Mouse (Mus musculus) erythroblast, embryonic 14.5 days (primary cell): ENCODE data around the gene Elmo2. TPM values are rescaled to one million over a fixed set of nuclear protein-coding genes. Genes with fewer than 3 reads are reported as not detected.

Experiments used
- H3K27me3 ChIP-seq: 2 replicates; pipeline ENCODE4 v1.6.1; 2012; ENCODE audit warnings: inconsistent platforms; ENCODE audit not compliant: control insufficient read depth
- H3K36me3 ChIP-seq: 2 replicates; pipeline ENCODE4 v1.6.1; 2012; ENCODE audit warnings: mild to moderate bottlenecking, inconsistent platforms; ENCODE audit not compliant: control insufficient read depth
- H3K4me1 ChIP-seq: 2 replicates; pipeline ENCODE4 v1.6.1; 2012; ENCODE audit warnings: inconsistent platforms; ENCODE audit not compliant: control insufficient read depth
- H3K4me3 ChIP-seq: replicated peaks from 2 replicates; pipeline ENCODE3; 2012; ENCODE audit warnings: moderate library complexity, mild to moderate bottlenecking, inconsistent platforms
- H3K9me3 ChIP-seq: 2 replicates; pipeline ENCODE4 v1.6.1; 2012; ENCODE audit warnings: low read length, inconsistent platforms, mixed read lengths; ENCODE audit not compliant: control insufficient read depth
- GATA1 ChIP-seq: IDR thresholded peaks from 2 replicates; pipeline ENCODE4 v1.6.1; 2012; ENCODE audit warnings: low read length, inconsistent platforms, mixed read lengths
- TAL1 ChIP-seq: IDR thresholded peaks from 3 replicates; pipeline ENCODE4 v1.6.1; 2012; ENCODE audit warnings: low read length, inconsistent platforms, mixed read lengths
- polyA plus RNA-seq: library from polyadenylated mRNA; stranded (reverse); fragments of >175 nt; gene quantifications from 2 replicates; pipeline ENCODE4 v1.2.3, GENCODE M21; 2012

Elmo2 gene
- polyA plus RNA-seq, 1 experiment = 0.78 TPM

- H3K4me1 ChIP-seq = peaks cover 3% of the 10 kb centered on the region
- H3K4me3 ChIP-seq = no peak overlapping the region
- peaks cover 13% of the 10 kb centered on the region for H3K27me3 ChIP-seq
- H3K9me3 ChIP-seq = no peaks in the 10 kb centered on the region
- TF ChIP-seq TAL1 = no peak
- no peak for TF ChIP-seq GATA1
- H3K36me3 ChIP-seq = no peaks in the 10 kb centered on the region
Observed at GRCm38 (mm10) chr2:165364334-165365091, 38.2 kb upstream of the Elmo2 start.

- H3K9me3 ChIP-seq = no peaks in the 10 kb centered on the region
- no peaks in the 10 kb centered on the region for H3K36me3 ChIP-seq
- H3K4me3 ChIP-seq = no peak overlapping the region
- no peak for TF ChIP-seq GATA1
- no peak for TF ChIP-seq TAL1
- peaks cover 3% of the 10 kb centered on the region for H3K4me1 ChIP-seq
- H3K27me3 ChIP-seq = peaks cover 8% of the 10 kb centered on the region
Observed at GRCm38 (mm10) chr2:165363282-165363681, 37.0 kb upstream of the Elmo2 start.

GRCm38 (mm10) chr2:165360861-165361260 is 34.6 kb upstream of the Elmo2 start:
- Histone ChIP-seq H3K9me3 (peaks cover 2% of the 10 kb centered on the region), H3K27me3 (no peaks in the 10 kb centered on the region; the same call in 1 of the 2 replicates), H3K4me1 (no peaks in the 10 kb centered on the region), H3K4me3 (no peak overlapping the region), H3K36me3 (no peaks in the 10 kb centered on the region)
- TF ChIP-seq TAL1 = no peak

- peaks cover 34% of the 10 kb centered on the region for H3K9me3 ChIP-seq
- TF ChIP-seq TAL1 = no peak
- no peak for TF ChIP-seq GATA1
- no peaks in the 10 kb centered on the region for H3K27me3 ChIP-seq
- no peaks in the 10 kb centered on the region for H3K36me3 ChIP-seq
- no peaks in the 10 kb centered on the region for H3K4me1 ChIP-seq
- H3K4me3 ChIP-seq = no peak overlapping the region
Observed at GRCm38 (mm10) chr2:165351828-165352513, 25.7 kb upstream of the Elmo2 start.

- Histone ChIP-seq H3K36me3 (no peaks in the 10 kb centered on the region), H3K9me3 (peaks cover 28% of the 10 kb centered on the region)
- TF ChIP-seq GATA1 (no peak), TAL1 (no peak)
Observed at GRCm38 (mm10) chr2:165349466-165349865, 23.2 kb upstream of the Elmo2 start.

GRCm38 (mm10) chr2:165346180-165346579 is 19.9 kb upstream of the Elmo2 start:
- Histone ChIP-seq H3K4me1 (no peaks in the 10 kb centered on the region), H3K27me3 (no peaks in the 10 kb centered on the region), H3K4me3 (no peak overlapping the region), H3K36me3 (no peaks in the 10 kb centered on the region), H3K9me3 (peaks cover 6% of the 10 kb centered on the region; the same call in 1 of the 2 replicates)
- TF ChIP-seq GATA1 = no peak
- TF ChIP-seq TAL1 = no peak

More at GRCm38 (mm10) chr2:165349466-165349865, 23.2 kb upstream of the Elmo2 start:
- Histone ChIP-seq H3K4me3 (no peak overlapping the region), H3K4me1 (no peaks in the 10 kb centered on the region), H3K27me3 (no peaks in the 10 kb centered on the region)

GRCm38 (mm10) chr2:165337191-165337590 is 10.9 kb upstream of the Elmo2 start:
- TF ChIP-seq GATA1 (no peak), TAL1 (no peak)
- no peaks in the 10 kb centered on the region for H3K9me3 ChIP-seq
- no peak overlapping the region for H3K4me3 ChIP-seq
- no peaks in the 10 kb centered on the region for H3K27me3 ChIP-seq
- H3K4me1 ChIP-seq = no peaks in the 10 kb centered on the region
- no peaks in the 10 kb centered on the region for H3K36me3 ChIP-seq

- no peak for TF ChIP-seq GATA1
- TF ChIP-seq TAL1 = no peak
- H3K9me3 ChIP-seq = no peaks in the 10 kb centered on the region
- H3K36me3 ChIP-seq = no peaks in the 10 kb centered on the region
- H3K4me3 ChIP-seq = no peak overlapping the region
- H3K27me3 ChIP-seq = peaks cover 8% of the 10 kb centered on the region; the same call in 1 of the 2 replicates
- peaks cover 3% of the 10 kb centered on the region for H3K4me1 ChIP-seq
Observed at GRCm38 (mm10) chr2:165332610-165333210, 6.4 kb upstream of the Elmo2 start.

- TF ChIP-seq GATA1 (no peak), TAL1 (no peak)
- H3K4me1 ChIP-seq = peaks cover 29% of the 10 kb centered on the region
- peaks cover 8% of the 10 kb centered on the region; the same call in 1 of the 2 replicates for H3K27me3 ChIP-seq
- no peak overlapping the region for H3K4me3 ChIP-seq
- no peaks in the 10 kb centered on the region for H3K9me3 ChIP-seq
- no peaks in the 10 kb centered on the region for H3K36me3 ChIP-seq
Observed at GRCm38 (mm10) chr2:165329703-165330102, 3.4 kb upstream of the Elmo2 start.
